ENCODE assay signal across 9 mouse cellular contexts in genomic region chr6:40303379-40303778, GRCm38 (mm10). TPM values are rescaled to one million over a fixed set of nuclear protein-coding genes. Genes with fewer than 3 reads are reported as not detected.
DNase-seq lines count a peak whose midpoint lies in the region; ATAC-seq lines count a peak whose summit lies in the region.
"Had no signal": no experiment of that assay in that cellular context is flagged by ENCODE, and none has a peak within 500 bp of the region (broad histone marks: within the 10 kb centered on the region; RNA-seq: fewer than 3 reads in every experiment).

No protein-coding gene starts in this region.

- ATAC-seq in midbrain, embryonic 16.5 days, result peak; percentile 84

- H3K36me3 ChIP-seq in midbrain, embryonic 16.5 days (ENCODE audit: control insufficient read depth, insufficient read depth, low read length), result no peaks in the 10 kb centered on the region
- H3K36me3 ChIP-seq: heart, embryonic 13.5 days had no signal

- H3K9me3 ChIP-seq in midbrain, embryonic 16.5 days (replicated peaks; ENCODE audit: control insufficient read depth, low read length, poor library complexity, severe bottlenecking), result no peaks in the 10 kb centered on the region
- H3K9me3 ChIP-seq: heart, embryonic 13.5 days had no signal

- H3K9ac ChIP-seq in midbrain, embryonic 16.5 days (ENCODE audit: low read depth, low read length), result no peak overlapping the region
- H3K9ac ChIP-seq: heart, embryonic 13.5 days had no signal

- H3K27me3 ChIP-seq in midbrain, embryonic 16.5 days (ENCODE audit: control insufficient read depth, insufficient read depth, low read depth, low read length), result no peaks in the 10 kb centered on the region
- H3K27me3 ChIP-seq: heart, embryonic 13.5 days had no signal

- no peaks in the 10 kb centered on the region for H3K4me1 ChIP-seq in midbrain, embryonic 16.5 days (ENCODE audit: control insufficient read depth, insufficient read depth, low read length)
- H3K4me1 ChIP-seq: heart, embryonic 13.5 days had no signal

- WGBS in midbrain, embryonic 16.5 days, result 11% methylated on average over 6 of the region's 6 CpGs

- no peak overlapping the region for H3K4me2 ChIP-seq in midbrain, embryonic 16.5 days (ENCODE audit: low read length)
- H3K4me2 ChIP-seq: heart, embryonic 13.5 days had no signal

- H3K4me3 ChIP-seq in midbrain, embryonic 16.5 days (ENCODE audit: low read depth, low read length), result no peak overlapping the region
- H3K4me3 ChIP-seq: heart, embryonic 13.5 days had no signal

- H3K27ac ChIP-seq in midbrain, embryonic 16.5 days (ENCODE audit: low read length), result no peak overlapping the region
- H3K27ac ChIP-seq: heart, embryonic 13.5 days had no signal

- peak; percentile 50 for DNase-seq in gastrocnemius, adult 18-20 months (ENCODE audit: low spot score)
- no peak for DNase-seq in gastrocnemius, adult 8-10 months (ENCODE audit: low spot score in 2 of 2)
- DNase-seq in NIH3T3 (ENCODE audit: low read depth), result peak; percentile 91
- peak; percentile 63 to 78 for DNase-seq in cerebellum, postnatal 4 days (ENCODE audit: low spot score in 2 of 2)
- DNase-seq in gastrocnemius, postnatal 25 days, result peak; percentile 7
- peak; percentile 68 to 86 for DNase-seq in layer of hippocampus, postnatal 14 days (ENCODE audit: low spot score in 2 of 2)
- DNase-seq in thymus, postnatal 25 days, result peak; percentile 14

RNA-seq across cellular contexts. Expression of gene Agk, which starts 21.6 kb away (rescaled TPM):
- 1 to 10 TPM; 6.1 TPM for total RNA-seq in gastrocnemius, adult 18-20 months (2021)
- 1 to 10 TPM; 4.1 to 6.9 (median 5.8) TPM for total RNA-seq in gastrocnemius, adult 8-10 months (2022)
- total RNA-seq in gastrocnemius, postnatal 25 days (2021), result 1 to 10 TPM; 7.3 to 7.8 TPM
- total RNA-seq in layer of hippocampus, postnatal 14 days (2021), result 10 to 100 TPM; 50.4 to 53.9 TPM
- polyA plus RNA-seq in midbrain, embryonic 16.5 days (2015; fragmentation: Nextera tagmentation; extraction: Ambion mirVana), result 64.0 and 74.5 TPM in 2 replicates

Comparison
In these comparisons a context has a peak if more than half of its experiments do, and no peak if none do; other contexts are left out.
1. DNase-seq: peak in gastrocnemius, adult 18-20 months (single experiment), NIH3T3 (single experiment), cerebellum, postnatal 4 days (2 of 2), gastrocnemius, postnatal 25 days (single experiment), layer of hippocampus, postnatal 14 days (2 of 2) and thymus, postnatal 25 days (single experiment); none in gastrocnemius, adult 8-10 months (0 of 2).
2. RNA of gene Agk, which starts 21.6 kb away (total RNA-seq): 50.4 to 53.9 TPM in layer of hippocampus, postnatal 14 days; 7.3 to 7.8 TPM in gastrocnemius, postnatal 25 days, 6.1 TPM in gastrocnemius, adult 18-20 months and 4.1 to 6.9 TPM in gastrocnemius, adult 8-10 months; every median in the first group is over 4 times any median in the second.